Mouse (Mus musculus): ENCODE results near the gene Cdk9. TPM values are rescaled to one million over a fixed set of nuclear protein-coding genes. Genes with fewer than 3 reads are reported as not detected.
A peak's percentile ranks its signal among the peaks of the same experiment; 100 is the strongest.

The Cdk9 gene
- total RNA-seq, 2 experiments from 2014 or later, result 115 to 121 TPM

- no peak overlapping the region for H3K27ac ChIP-seq
- no peak for DNase-seq (ENCODE audit: low spot score in 2 of 2)
- no peak for TF ChIP-seq CTCF (conservative IDR thresholded peaks at IDR 0.05)
- H3K4me3 ChIP-seq, result no peak overlapping the region
Measured at GRCm38 (mm10) chr2:32677683-32678082, 35.2 kb downstream of the Cdk9 start.

- peak; percentile 28 for TF ChIP-seq CTCF (conservative IDR thresholded peaks at IDR 0.05)
- DNase-seq (ENCODE audit: low spot score in 2 of 2), result no peak
- no peak overlapping the region for H3K4me3 ChIP-seq
Measured at GRCm38 (mm10) chr2:32676821-32677220, 36.1 kb downstream of the Cdk9 start.

GRCm38 (mm10) chr2:32673176-32673917 is 39.5 kb downstream of the Cdk9 start:
- DNase-seq (ENCODE audit: low spot score in 2 of 2), result no peak
- no peak overlapping the region for H3K27ac ChIP-seq
- no peak for TF ChIP-seq CTCF (conservative IDR thresholded peaks at IDR 0.05)

More at GRCm38 (mm10) chr2:32676821-32677220, 36.1 kb downstream of the Cdk9 start:
- no peak overlapping the region for H3K27ac ChIP-seq

GRCm38 (mm10) chr2:32671907-32672595 is 40.8 kb downstream of the Cdk9 start:
- no peak for DNase-seq (ENCODE audit: low spot score in 2 of 2)
- TF ChIP-seq CTCF (conservative IDR thresholded peaks at IDR 0.05), result no peak
- H3K27ac ChIP-seq, result no peak overlapping the region
- H3K4me3 ChIP-seq, result no peak overlapping the region

More at GRCm38 (mm10) chr2:32673176-32673917, 39.5 kb downstream of the Cdk9 start:
- no peak overlapping the region for H3K4me3 ChIP-seq

- no peak for DNase-seq (ENCODE audit: low spot score in 2 of 2)
- TF ChIP-seq CTCF (conservative IDR thresholded peaks at IDR 0.05), result no peak
- no peak overlapping the region for H3K4me3 ChIP-seq
- no peak overlapping the region for H3K27ac ChIP-seq
Measured at GRCm38 (mm10) chr2:32671147-32671546, 41.7 kb downstream of the Cdk9 start.

GRCm38 (mm10) chr2:32669876-32670275 is 43.0 kb downstream of the Cdk9 start:
- Histone ChIP-seq H3K4me3 (no peak overlapping the region), H3K27ac (no peak overlapping the region)
- no peak for DNase-seq (ENCODE audit: low spot score in 2 of 2)
- no peak for TF ChIP-seq CTCF (conservative IDR thresholded peaks at IDR 0.05)

GRCm38 (mm10) chr2:32668176-32668575 is 44.7 kb downstream of the Cdk9 start:
- Histone ChIP-seq H3K4me3 (no peak overlapping the region), H3K27ac (peak overlapping the region; percentile 43; the same call in 1 of the 2 replicates)
- no peak for DNase-seq (ENCODE audit: low spot score in 2 of 2)
- TF ChIP-seq CTCF (conservative IDR thresholded peaks at IDR 0.05), result no peak

- no peak for DNase-seq (ENCODE audit: low spot score in 2 of 2)
- TF ChIP-seq CTCF (conservative IDR thresholded peaks at IDR 0.05), result no peak
- Histone ChIP-seq H3K4me3 (no peak overlapping the region), H3K27ac (peak overlapping the region; percentile 43; the same call in 1 of the 2 replicates)
Measured at GRCm38 (mm10) chr2:32667775-32668174, 45.1 kb downstream of the Cdk9 start.

- DNase-seq (ENCODE audit: low spot score in 2 of 2), result no peak
Measured at GRCm38 (mm10) chr2:32665853-32666252, 47.0 kb downstream of the Cdk9 start.

GRCm38 (mm10) chr2:32665345-32665744 is 47.5 kb downstream of the Cdk9 start:
- Histone ChIP-seq H3K4me3 (no peak overlapping the region), H3K27ac (no peak overlapping the region)
- no peak for TF ChIP-seq CTCF (conservative IDR thresholded peaks at IDR 0.05)
- no peak for DNase-seq (ENCODE audit: low spot score in 2 of 2)

More at GRCm38 (mm10) chr2:32665853-32666252, 47.0 kb downstream of the Cdk9 start:
- H3K4me3 ChIP-seq, result no peak overlapping the region
- TF ChIP-seq CTCF (conservative IDR thresholded peaks at IDR 0.05), result no peak
- H3K27ac ChIP-seq, result no peak overlapping the region

GRCm38 (mm10) chr2:32662291-32662690 is 50.6 kb downstream of the Cdk9 start:
- Histone ChIP-seq H3K27ac (no peak overlapping the region), H3K4me3 (no peak overlapping the region)
- TF ChIP-seq CTCF (conservative IDR thresholded peaks at IDR 0.05), result no peak
- DNase-seq (ENCODE audit: low spot score in 2 of 2), result no peak

GRCm38 (mm10) chr2:32661509-32662107 is 51.3 kb downstream of the Cdk9 start:
- Histone ChIP-seq H3K27ac (no peak overlapping the region; the same call in 1 of the 2 replicates), H3K4me3 (no peak overlapping the region)
- no peak for DNase-seq (ENCODE audit: low spot score in 2 of 2)
- no peak for TF ChIP-seq CTCF (conservative IDR thresholded peaks at IDR 0.05)

GRCm38 (mm10) chr2:32658873-32659272 is 54.0 kb downstream of the Cdk9 start:
- no peak for TF ChIP-seq CTCF (conservative IDR thresholded peaks at IDR 0.05)
- Histone ChIP-seq H3K27ac (no peak overlapping the region), H3K4me3 (no peak overlapping the region)
- DNase-seq (ENCODE audit: low spot score in 2 of 2), result no peak

Measured in layer of hippocampus, adult 2 months (tissue).